Mouse (Mus musculus) hindbrain, embryonic 16.5 days (tissue): ENCODE measurements at regions not wholly inside any gene's neighbourhood (a gene's known extent, or its start where the extent isn't known, plus 50 kb on each side); places are given as distances from the start of the nearest gene placed in this dataset.
A peak's percentile ranks its signal among the peaks of the same experiment; 100 is the strongest.

Experiments
- ATAC-seq: fragments of 200-750 bp; cut with Nextera tagmentation; 2 replicates; pipeline ENCODE4 v1.8.0; 2017; ENCODE audit warnings: moderate TSS enrichment, moderate library complexity
- H3K27ac ChIP-seq: fragments of 300-500 bp; sonication (generic); 2 replicates; pipeline ENCODE4 v1.5.1; 2014; ENCODE audit warnings: low read depth, mild to moderate bottlenecking, control low read depth, low read length, moderate library complexity
- H3K27me3 ChIP-seq: fragments of 300-500 bp; sonication (generic); replicated peaks from 2 replicates; pipeline ENCODE4 v1.6.1; 2014; ENCODE audit warnings: low read length; ENCODE audit not compliant: control insufficient read depth, insufficient read depth
- H3K36me3 ChIP-seq: fragments of 300-500 bp; sonication (generic); 2 replicates; pipeline ENCODE4 v1.6.1; 2014; ENCODE audit warnings: mild to moderate bottlenecking, low read length, moderate library complexity, mixed read lengths; ENCODE audit not compliant: control insufficient read depth, insufficient read depth
- H3K4me1 ChIP-seq: fragments of 300-500 bp; sonication (generic); 2 replicates; pipeline ENCODE4 v1.6.1; 2014; ENCODE audit warnings: low read depth, low read length; ENCODE audit not compliant: control insufficient read depth, insufficient read depth
- H3K4me2 ChIP-seq: fragments of 300-500 bp; sonication (generic); 2 replicates; pipeline ENCODE4 v1.6.1; 2014; ENCODE audit warnings: mild to moderate bottlenecking, low read length, control low read depth, moderate library complexity
- H3K4me3 ChIP-seq: fragments of 300-500 bp; sonication (generic); 2 replicates; pipeline ENCODE4 v1.5.1; 2014; ENCODE audit warnings: mild to moderate bottlenecking, low read length, control low read depth, moderate library complexity
- H3K9ac ChIP-seq: fragments of 300-500 bp; sonication (generic); 2 replicates; pipeline ENCODE4 v1.6.1; 2014; ENCODE audit warnings: low read depth, mild to moderate bottlenecking, control low read depth, low read length, moderate library complexity
- H3K9me3 ChIP-seq: fragments of 300-500 bp; sonication (generic); 2 replicates; pipeline ENCODE4 v1.6.1; 2014; ENCODE audit warnings: mild to moderate bottlenecking, low read length, moderate library complexity; ENCODE audit not compliant: control insufficient read depth
- WGBS: fragments of 180-500 bp; shearing (Covaris S2); extraction: QIAGEN DNeasy Blood & Tissue Kit; methylation state at CpG from one replicate; pipeline ENCODE4 v1.1.7; 2014; 5-methylcytosine and 5-hydroxymethylcytosine counted together

DNA sequence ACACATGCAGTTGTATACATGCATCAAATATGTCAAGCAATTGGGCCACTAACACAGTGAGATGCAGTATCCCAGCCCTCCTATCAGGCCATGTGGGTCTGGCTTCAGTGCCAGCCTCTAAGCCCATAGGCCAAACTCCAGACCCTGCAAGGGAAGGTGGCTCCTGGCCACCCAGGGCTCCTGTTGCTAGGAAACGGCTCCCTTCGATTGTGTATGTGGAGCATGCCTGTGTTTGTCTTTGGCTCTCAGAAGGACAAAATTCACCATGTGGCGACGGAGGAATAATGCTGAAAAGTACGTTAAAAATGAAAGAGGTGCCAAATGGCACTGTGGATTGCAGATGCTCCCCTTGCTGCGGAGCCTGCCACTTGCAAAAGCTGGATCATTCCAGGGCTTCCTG lies 249.4 kb upstream of the Mki67 start:
- Histone ChIP-seq H3K27me3 (no peaks in the 10 kb centered on the region), H3K4me3 (no peak overlapping the region), H3K4me1 (peaks cover 18% of the 10 kb centered on the region), H3K9me3 (no peaks in the 10 kb centered on the region), H3K27ac (no peak overlapping the region), H3K9ac (no peak overlapping the region), H3K36me3 (no peaks in the 10 kb centered on the region), H3K4me2 (no peak overlapping the region)
- peak; percentile 82 for ATAC-seq
- 15% methylated on average over 6 of the region's 6 CpGs for WGBS

- H3K36me3 ChIP-seq, result no peaks in the 10 kb centered on the region
- no peak overlapping the region for H3K9ac ChIP-seq
- H3K4me1 ChIP-seq, result peaks cover 17% of the 10 kb centered on the region
- no peaks in the 10 kb centered on the region for H3K27me3 ChIP-seq
- H3K4me2 ChIP-seq, result no peak overlapping the region
- H3K27ac ChIP-seq, result no peak overlapping the region
- no peak overlapping the region for H3K4me3 ChIP-seq
- no peak; the same call in 1 of the 2 replicates for ATAC-seq
- no peaks in the 10 kb centered on the region for H3K9me3 ChIP-seq
- 37% methylated on average over 4 of the region's 4 CpGs for WGBS
Observed at GRCm38 (mm10) chr7:135966231-135966630, 250.1 kb upstream of the Mki67 start.

DNA sequence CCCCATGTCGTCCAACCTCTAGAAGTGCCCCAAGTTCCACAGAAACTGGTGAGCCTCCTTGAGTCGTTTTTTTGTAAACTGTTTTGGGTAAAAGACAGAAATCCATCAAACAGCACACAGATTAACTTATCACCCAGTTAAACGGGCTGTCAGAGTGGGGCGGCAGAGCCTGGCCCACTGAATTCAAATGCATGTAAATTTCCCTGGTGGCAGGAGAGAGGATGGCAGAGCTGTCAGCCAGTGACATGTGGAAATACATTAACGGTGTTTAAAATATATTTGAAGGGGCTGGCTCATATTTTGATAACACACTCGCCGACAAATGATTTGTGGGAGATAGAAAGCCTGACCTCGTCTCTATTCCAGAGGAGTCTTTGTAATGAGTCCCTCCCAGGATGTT lies 252.5 kb upstream of the Mki67 start:
- Histone ChIP-seq H3K27ac (no peak overlapping the region), H3K4me2 (no peak overlapping the region), H3K36me3 (no peaks in the 10 kb centered on the region), H3K27me3 (no peaks in the 10 kb centered on the region), H3K4me1 (peaks cover 15% of the 10 kb centered on the region), H3K9ac (no peak overlapping the region), H3K9me3 (no peaks in the 10 kb centered on the region), H3K4me3 (no peak overlapping the region)
- 43% methylated on average over 8 of the region's 8 CpGs for WGBS
- ATAC-seq, result no peak

GRCm38 (mm10) chr7:135986021-135986420 lies 269.9 kb upstream of the Mki67 start:
- WGBS, result 81% methylated on average over 6 of the region's 6 CpGs

DNA sequence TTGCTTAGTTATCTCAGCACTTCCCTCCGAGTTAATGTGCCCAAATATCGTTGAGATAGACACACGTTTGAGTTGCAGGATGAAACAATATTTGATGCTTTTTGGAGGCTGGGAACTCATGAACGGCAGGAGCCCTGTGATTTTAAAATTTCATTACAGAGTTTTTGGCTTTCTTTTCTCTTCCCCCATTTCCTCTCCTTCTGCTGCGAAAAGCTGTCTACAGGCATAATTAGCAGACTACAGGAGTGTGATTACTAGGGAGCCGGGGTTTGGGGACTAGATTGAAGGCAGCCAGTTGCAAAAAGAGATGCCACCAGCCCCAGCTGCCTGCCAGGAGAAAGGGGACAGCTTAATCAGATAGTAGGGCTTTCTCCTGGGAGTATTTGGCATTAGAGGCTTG lies 274.2 kb upstream of the Mki67 start:
- H3K4me3 ChIP-seq, result no peak overlapping the region
- no peak overlapping the region for H3K4me2 ChIP-seq
- no peaks in the 10 kb centered on the region for H3K9me3 ChIP-seq
- no peak overlapping the region for H3K9ac ChIP-seq
- no peaks in the 10 kb centered on the region for H3K36me3 ChIP-seq
- no peak overlapping the region for H3K27ac ChIP-seq
- 60% methylated on average over 6 of the region's 6 CpGs for WGBS
- no peaks in the 10 kb centered on the region for H3K4me1 ChIP-seq
- no peaks in the 10 kb centered on the region for H3K27me3 ChIP-seq
- ATAC-seq, result no peak

More at GRCm38 (mm10) chr7:135986021-135986420, 269.9 kb upstream of the Mki67 start:
- H3K27ac ChIP-seq, result no peak overlapping the region
- H3K4me3 ChIP-seq, result no peak overlapping the region
- H3K27me3 ChIP-seq, result no peaks in the 10 kb centered on the region
- no peak for ATAC-seq
- no peak overlapping the region for H3K4me2 ChIP-seq
- H3K9me3 ChIP-seq, result no peaks in the 10 kb centered on the region
- H3K4me1 ChIP-seq, result no peaks in the 10 kb centered on the region
- no peaks in the 10 kb centered on the region for H3K36me3 ChIP-seq
- no peak overlapping the region for H3K9ac ChIP-seq

DNA sequence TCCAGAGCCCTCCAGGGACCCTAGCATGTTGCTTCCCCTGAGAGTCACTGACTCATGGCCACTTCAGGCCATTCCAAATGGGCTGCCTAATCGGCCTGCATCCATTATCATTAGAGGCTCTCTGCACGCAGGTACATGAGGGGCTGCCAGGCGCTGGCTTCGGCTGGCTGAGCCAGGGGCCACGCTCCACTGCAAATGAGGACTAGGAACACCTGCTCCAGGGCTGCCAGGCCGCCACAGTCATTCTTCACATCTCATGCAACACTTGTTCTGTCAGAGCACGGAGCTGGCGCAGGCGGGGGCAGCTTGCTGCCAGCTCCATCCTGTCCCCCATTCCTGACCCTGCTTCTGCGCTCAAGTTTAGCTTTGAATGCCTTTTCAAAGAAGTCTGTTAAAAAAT lies 280.7 kb upstream of the Mki67 start:
- Histone ChIP-seq H3K27ac (no peak overlapping the region), H3K9me3 (no peaks in the 10 kb centered on the region), H3K4me3 (no peak overlapping the region), H3K36me3 (no peaks in the 10 kb centered on the region), H3K4me1 (peaks cover 5% of the 10 kb centered on the region; the same call in 1 of the 2 replicates), H3K4me2 (no peak overlapping the region), H3K9ac (no peak overlapping the region), H3K27me3 (no peaks in the 10 kb centered on the region)
- WGBS, result 45% methylated on average over 10 of the region's 10 CpGs
- peak; percentile 80 for ATAC-seq

DNA sequence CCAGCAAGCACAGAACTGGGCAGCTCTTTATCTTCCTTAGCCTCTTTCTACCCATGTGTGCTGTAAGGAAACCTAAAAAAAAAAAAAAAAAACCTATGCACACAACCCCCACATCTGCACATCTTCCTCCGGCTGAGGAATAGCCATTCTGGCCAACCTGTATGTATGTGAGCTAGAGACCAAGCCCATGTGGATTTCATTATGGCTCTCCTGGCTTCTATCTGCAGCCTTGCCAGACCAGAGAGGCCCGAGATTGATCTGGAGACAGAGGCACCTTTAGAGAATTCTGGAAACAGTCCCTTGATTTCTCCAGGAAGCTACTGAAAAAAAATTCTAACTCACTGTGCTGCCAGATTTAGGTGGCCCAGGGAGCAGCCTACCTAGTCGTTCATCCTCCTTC lies 281.5 kb upstream of the Mki67 start:
- Histone ChIP-seq H3K27ac (no peak overlapping the region), H3K36me3 (no peaks in the 10 kb centered on the region), H3K4me1 (peaks cover 5% of the 10 kb centered on the region; the same call in 1 of the 2 replicates), H3K4me2 (no peak overlapping the region), H3K4me3 (no peak overlapping the region), H3K9ac (no peak overlapping the region), H3K27me3 (no peaks in the 10 kb centered on the region), H3K9me3 (no peaks in the 10 kb centered on the region)
- ATAC-seq, result no peak
- WGBS, result 73% methylated on average over 3 of the region's 3 CpGs

DNA sequence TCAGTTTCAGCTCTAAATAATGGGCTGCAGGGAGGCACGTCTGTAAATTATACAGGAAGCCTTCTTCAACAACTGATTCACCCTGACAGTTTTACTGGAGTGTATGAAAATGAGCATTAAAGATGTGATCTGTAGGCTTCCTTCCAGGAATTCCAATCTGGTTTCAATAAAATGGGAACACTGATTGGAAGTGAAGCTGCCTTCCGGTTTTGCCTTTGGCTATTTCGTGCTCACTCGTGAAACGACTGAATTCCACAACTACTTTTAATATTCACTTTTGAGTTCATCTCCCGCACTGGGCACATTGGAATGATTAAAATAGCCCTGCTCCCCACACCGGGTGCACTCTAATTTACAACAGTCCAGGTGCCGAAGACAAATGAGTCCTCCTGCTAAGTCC lies 286.2 kb upstream of the Mki67 start:
- Histone ChIP-seq H3K4me2 (no peak overlapping the region), H3K27ac (no peak overlapping the region), H3K9ac (no peak overlapping the region), H3K4me3 (no peak overlapping the region), H3K27me3 (no peaks in the 10 kb centered on the region), H3K36me3 (no peaks in the 10 kb centered on the region), H3K4me1 (peaks cover under 1% of the 10 kb centered on the region; the same call in 1 of the 2 replicates), H3K9me3 (no peaks in the 10 kb centered on the region)
- WGBS, result 77% methylated on average over 8 of the region's 8 CpGs
- no peak for ATAC-seq

DNA sequence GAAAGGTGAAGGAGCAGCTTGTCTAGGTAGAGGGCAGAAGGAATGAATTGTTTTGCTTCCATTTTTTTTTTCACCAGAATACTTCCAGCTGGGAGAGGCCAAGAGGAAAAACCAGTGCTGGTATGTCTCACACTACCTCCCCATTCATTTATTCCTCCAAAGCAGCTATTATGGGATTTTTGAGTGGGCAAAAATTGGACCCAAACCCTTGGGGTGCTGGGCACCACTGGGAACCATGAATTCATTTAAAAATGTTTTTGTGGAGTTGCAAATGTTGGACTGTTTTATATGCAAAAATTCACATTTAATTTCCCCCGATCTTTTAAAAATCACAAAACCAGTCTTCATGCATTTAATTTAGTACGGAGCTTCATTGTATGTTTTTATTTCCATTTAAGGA lies 287.1 kb upstream of the Mki67 start:
- Histone ChIP-seq H3K36me3 (no peaks in the 10 kb centered on the region), H3K4me1 (peaks cover 7% of the 10 kb centered on the region), H3K27me3 (no peaks in the 10 kb centered on the region), H3K4me2 (no peak overlapping the region), H3K27ac (no peak overlapping the region), H3K4me3 (no peak overlapping the region), H3K9me3 (no peaks in the 10 kb centered on the region), H3K9ac (no peak overlapping the region)
- 87% methylated on average over 2 of the region's 2 CpGs for WGBS
- no peak for ATAC-seq
